Mouse (Mus musculus) gastrocnemius, postnatal 4 days (tissue): ENCODE data around the gene Aip. TPM values are rescaled to one million over a fixed set of nuclear protein-coding genes. Genes with fewer than 3 reads are reported as not detected.
A peak's percentile ranks its signal among the peaks of the same experiment; 100 is the strongest.

Source experiments
- DNase-seq, 2 experiments: peaks; one replicate each; pipeline ENCODE4 v3.0.0; 2021 to 2022; ENCODE audit warnings: low spot score in 2 of 2, mixed read lengths in 2 of 2
- long read RNA-seq, 2 experiments: library from polyadenylated mRNA; stranded (forward); transcript quantifications; one replicate each; pipeline ENCODE4 v2.0.0; 2021
- total RNA-seq, 2 experiments: library from RNA; stranded (reverse); gene quantifications; 2 replicates each; pipeline ENCODE4 v1.2.3; 2021

The Aip gene
- 10 to 100 TPM; 49.9 to 61.1 TPM for total RNA-seq
- long read RNA-seq, experiment 1, transcript Aip-201 (6 exons, 1,261 nt): major isoform, 35 of 45 reads
- long read RNA-seq, experiment 1, transcript Aip-202 (7 exons, 1,378 nt): minor isoform, 5 of 45 reads
- long read RNA-seq, experiment 1, partial matches to known transcripts: 3 of 45 reads
- long read RNA-seq, experiment 1, other reads (novel, unspliced or antisense): 2 of 45 reads
- long read RNA-seq, experiment 2, transcript Aip-201 (6 exons, 1,261 nt): major isoform, 38 of 47 reads
- long read RNA-seq, experiment 2, partial matches to known transcripts: 1 of 47 reads
- long read RNA-seq, experiment 2, other reads (novel, unspliced or antisense): 4 of 47 reads

- DNase-seq: peak; percentile 96 to 99
These were observed at the start of gene Aip for GRCm38 (mm10) chr19:4125741-4126696. TSS of gene Aip (minus strand) at chr19:4125858.

GRCm38 (mm10) chr19:4172925-4173324 lies 47.3 kb upstream of the Aip start:
- DNase-seq: no peak

- DNase-seq: peak in 1 of 2 experiments; percentile 61
These were observed 46.0 kb upstream of the Aip start for GRCm38 (mm10) chr19:4171393-4172290.

- no peak for DNase-seq
These were observed 45.2 kb upstream of the Aip start for GRCm38 (mm10) chr19:4170723-4171392.

- DNase-seq: no peak
These were observed 44.2 kb upstream of the Aip start for GRCm38 (mm10) chr19:4169810-4170209.

GRCm38 (mm10) chr19:4169378-4169784 lies 43.7 kb upstream of the Aip start:
- DNase-seq: peak; percentile 99 to 100

- DNase-seq: no peak
These were observed 41.2 kb upstream of the Aip start for GRCm38 (mm10) chr19:4166678-4167476.

GRCm38 (mm10) chr19:4164721-4165120 lies 39.1 kb upstream of the Aip start:
- DNase-seq: no peak

- DNase-seq: no peak
These were observed 38.4 kb upstream of the Aip start for GRCm38 (mm10) chr19:4164100-4164499.

- no peak for DNase-seq
These were observed 37.9 kb upstream of the Aip start for GRCm38 (mm10) chr19:4163543-4163887.

- peak; percentile 94 to 97 for DNase-seq
These were observed 37.2 kb upstream of the Aip start, which contains the start of gene Rps6kb2 for GRCm38 (mm10) chr19:4162646-4163542. TSS of gene Rps6kb2 (minus strand) at chr19:4163354.

- DNase-seq: no peak
These were observed 33.4 kb upstream of the Aip start for GRCm38 (mm10) chr19:4159049-4159448.

GRCm38 (mm10) chr19:4156771-4157170 lies 31.1 kb upstream of the Aip start:
- DNase-seq: no peak

GRCm38 (mm10) chr19:4156073-4156579 lies 30.5 kb upstream of the Aip start:
- DNase-seq: no peak

- no peak for DNase-seq
These were observed 29.8 kb upstream of the Aip start for GRCm38 (mm10) chr19:4155223-4156072.

- no peak for DNase-seq
These were observed 29.0 kb upstream of the Aip start for GRCm38 (mm10) chr19:4154437-4155222.

GRCm38 (mm10) chr19:4153232-4153654 lies 27.6 kb upstream of the Aip start, which contains the start of gene Ptprcap:
TSS of gene Ptprcap (plus strand) at chr19:4153604.
- DNase-seq: no peak
